Mouse (Mus musculus): ENCODE measurements around the gene Ermp1. TPM values are rescaled to one million over a fixed set of nuclear protein-coding genes. Genes with fewer than 3 reads are reported as not detected.
A peak's percentile ranks its signal among the peaks of the same experiment; 100 is the strongest.

Gene Ermp1
- polyA plus RNA-seq, 1 experiment = not detected

DNA sequence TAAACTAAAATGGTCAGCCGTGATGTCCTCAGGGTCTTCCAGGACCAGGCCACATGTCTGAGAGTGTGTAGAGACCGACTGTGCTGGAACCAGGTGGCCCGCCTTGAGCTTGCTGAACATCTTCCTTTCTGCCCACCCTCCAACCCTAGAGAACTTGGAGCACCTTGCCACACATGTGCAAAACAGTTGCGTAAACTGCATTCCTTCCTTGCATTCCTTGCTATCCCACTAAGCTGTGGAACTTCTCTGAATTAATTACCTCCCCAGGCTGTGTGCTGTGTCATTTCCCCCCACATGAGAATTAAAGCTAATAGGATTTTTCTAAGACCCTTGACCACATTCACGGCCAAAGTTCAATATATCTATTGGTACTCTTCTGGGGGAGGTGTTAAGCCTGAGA lies 8.4 kb upstream of the Ermp1 start:
- WGBS = 89% methylated on average over 5 of the region's 5 CpGs
- TF ChIP-seq POLR2A (IDR thresholded peaks at IDR 0.05; ENCODE audit: insufficient read depth, low read depth, low read length) (no peak), CTCF (IDR thresholded peaks at IDR 0.05; ENCODE audit: insufficient read depth, low read depth, low read length) (no peak)
- Histone ChIP-seq H3K4me3 (ENCODE audit: insufficient read depth, low read depth, low read length) (no peak overlapping the region), H3K27ac (ENCODE audit: insufficient read depth, low read depth, low read length) (no peak overlapping the region), H3K4me1 (ENCODE audit: control insufficient read depth, insufficient read depth, low read length) (no peaks in the 10 kb centered on the region)

DNA sequence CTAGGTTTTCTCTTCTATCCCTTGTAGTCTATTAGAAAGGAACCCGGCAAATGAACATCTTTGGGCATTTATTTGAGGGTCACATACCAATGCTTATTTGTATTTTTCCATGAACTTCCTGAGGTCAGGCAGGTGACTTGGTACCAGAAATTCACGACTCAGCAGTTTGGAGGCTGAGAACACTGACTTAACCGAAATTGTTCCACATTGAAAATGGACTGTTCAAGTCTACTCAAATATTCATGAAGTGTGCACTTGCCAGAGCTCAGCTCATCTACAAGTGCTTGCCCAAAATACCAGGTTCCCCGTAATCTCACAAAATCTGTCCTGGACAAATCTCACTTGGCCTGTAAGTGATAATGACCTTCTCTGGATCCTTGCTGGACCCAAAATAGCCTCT lies 7.8 kb upstream of the Ermp1 start:
- H3K27ac ChIP-seq (ENCODE audit: insufficient read depth, low read depth, low read length) = no peak overlapping the region
- H3K4me1 ChIP-seq (ENCODE audit: control insufficient read depth, insufficient read depth, low read length) = no peaks in the 10 kb centered on the region
- WGBS = 69% methylated on average over 4 of the region's 4 CpGs
- H3K4me3 ChIP-seq (ENCODE audit: insufficient read depth, low read depth, low read length) = no peak overlapping the region
- TF ChIP-seq CTCF (IDR thresholded peaks at IDR 0.05; ENCODE audit: insufficient read depth, low read depth, low read length) = no peak
- no peak for TF ChIP-seq POLR2A (IDR thresholded peaks at IDR 0.05; ENCODE audit: insufficient read depth, low read depth, low read length)

DNA sequence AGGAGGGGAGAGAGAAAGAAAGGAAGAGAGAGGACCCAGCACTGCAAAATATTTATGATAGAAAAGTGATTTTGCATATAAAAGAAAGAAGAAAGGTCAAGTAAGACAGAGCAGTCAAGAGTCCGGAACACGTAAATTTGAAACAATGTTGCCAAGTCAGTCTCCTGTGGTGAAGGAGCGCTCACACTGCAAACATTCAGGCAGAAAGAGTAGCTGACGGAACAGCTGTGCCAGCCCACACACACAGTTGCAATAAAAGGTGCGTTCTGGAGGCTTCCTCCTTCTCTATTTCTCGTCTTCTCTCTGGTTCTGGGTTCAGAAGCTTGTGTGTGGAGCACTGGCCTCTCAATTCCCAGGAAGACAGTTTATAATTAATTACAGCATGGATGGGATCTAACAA lies 6.9 kb upstream of the Ermp1 start:
- H3K4me3 ChIP-seq (ENCODE audit: insufficient read depth, low read depth, low read length) = no peak overlapping the region
- 34% methylated on average over 6 of the region's 6 CpGs for WGBS
- H3K4me1 ChIP-seq (ENCODE audit: control insufficient read depth, insufficient read depth, low read length) = no peaks in the 10 kb centered on the region
- H3K27ac ChIP-seq (ENCODE audit: insufficient read depth, low read depth, low read length) = no peak overlapping the region
- TF ChIP-seq CTCF (IDR thresholded peaks at IDR 0.05; ENCODE audit: insufficient read depth, low read depth, low read length) = no peak
- no peak for TF ChIP-seq POLR2A (IDR thresholded peaks at IDR 0.05; ENCODE audit: insufficient read depth, low read depth, low read length)

DNA sequence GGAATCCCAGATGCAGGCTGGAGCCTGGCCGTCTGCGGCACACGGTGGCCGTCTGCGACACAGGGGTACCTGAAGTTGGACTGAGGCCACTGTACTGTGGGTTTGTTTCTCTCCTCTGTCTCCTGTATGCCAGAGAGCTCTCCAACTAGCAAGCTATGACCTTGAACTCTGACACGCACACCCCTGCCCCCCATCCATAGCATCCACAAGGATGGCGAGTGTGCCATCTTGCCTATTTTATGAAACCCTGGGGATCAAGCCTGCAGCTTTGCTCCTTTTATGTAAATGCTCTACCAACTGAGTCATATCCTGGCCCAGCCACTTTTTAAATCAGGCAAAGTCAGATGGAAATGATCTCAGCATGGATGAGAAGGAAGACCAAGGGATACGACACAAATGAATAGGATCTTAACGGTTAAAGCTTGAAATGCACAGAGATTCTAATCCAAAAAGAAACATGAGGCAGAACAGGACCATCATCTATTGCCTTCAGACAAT lies 5.6 kb upstream of the Ermp1 start:
- WGBS = 89% methylated on average over 9 of the region's 9 CpGs
- TF ChIP-seq POLR2A (IDR thresholded peaks at IDR 0.05; ENCODE audit: insufficient read depth, low read depth, low read length) (no peak), CTCF (IDR thresholded peaks at IDR 0.05; ENCODE audit: insufficient read depth, low read depth, low read length) (no peak)
- no peak overlapping the region for H3K27ac ChIP-seq (ENCODE audit: insufficient read depth, low read depth, low read length)
- H3K4me1 ChIP-seq (ENCODE audit: control insufficient read depth, insufficient read depth, low read length) = no peaks in the 10 kb centered on the region
- H3K4me3 ChIP-seq (ENCODE audit: insufficient read depth, low read depth, low read length) = no peak overlapping the region

DNA sequence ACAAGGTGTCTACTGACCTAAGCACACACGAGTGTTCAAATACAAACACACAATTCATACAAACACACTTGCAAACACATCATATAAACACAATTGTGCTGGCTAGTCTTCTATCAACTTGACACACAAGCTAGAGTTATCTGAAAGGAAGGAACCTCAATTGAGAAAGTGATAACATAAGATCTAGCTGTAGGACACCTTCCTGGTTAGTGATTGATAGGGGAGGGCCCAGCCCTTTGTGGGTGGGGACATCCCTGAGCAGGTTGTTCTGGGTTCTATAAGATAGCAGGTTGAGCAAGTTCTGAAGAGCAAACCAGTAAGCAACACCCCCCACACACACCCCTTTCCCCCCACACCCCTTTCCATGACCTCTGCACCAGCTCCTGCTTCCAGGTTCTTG lies 1.5 kb upstream of the Ermp1 start:
- H3K4me1 ChIP-seq (ENCODE audit: control insufficient read depth, insufficient read depth, low read length) = 0 out of 2 replicates have a peak, but pooled peaks cover 2% of the 10 kb centered on the region
- WGBS = 93% methylated on average over 1 of the region's 1 CpGs
- TF ChIP-seq CTCF (IDR thresholded peaks at IDR 0.05; ENCODE audit: insufficient read depth, low read depth, low read length) (no peak), POLR2A (IDR thresholded peaks at IDR 0.05; ENCODE audit: insufficient read depth, low read depth, low read length) (no peak)

DNA sequence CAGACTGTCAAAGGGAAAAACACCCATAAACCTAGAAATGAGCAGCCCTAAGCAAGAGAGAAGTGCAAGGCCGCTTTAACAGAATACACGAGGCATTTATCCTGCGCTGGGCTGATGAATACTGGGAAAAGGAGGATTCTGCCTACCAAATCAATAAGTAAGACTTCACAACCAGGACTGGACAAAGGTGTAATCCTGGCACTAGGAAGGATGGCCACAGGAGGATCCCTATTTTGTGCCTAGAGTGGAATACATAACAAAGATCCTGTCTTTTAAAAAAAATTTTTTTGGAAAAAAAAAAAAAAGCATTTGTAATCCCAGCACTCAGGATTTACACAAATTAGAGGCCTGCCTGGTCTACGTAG lies 317 bp upstream of the Ermp1 start:
- H3K4me3 ChIP-seq (ENCODE audit: insufficient read depth, low read depth, low read length) = no peak overlapping the region
- H3K27ac ChIP-seq (ENCODE audit: insufficient read depth, low read depth, low read length) = no peak overlapping the region
- TF ChIP-seq POLR2A (IDR thresholded peaks at IDR 0.05; ENCODE audit: insufficient read depth, low read depth, low read length) (no peak), CTCF (IDR thresholded peaks at IDR 0.05; ENCODE audit: insufficient read depth, low read depth, low read length) (no peak)
- 19% methylated on average over 4 of the region's 4 CpGs for WGBS
- 0 out of 2 replicates have a peak, but pooled peaks cover 2% of the 10 kb centered on the region for H3K4me1 ChIP-seq (ENCODE audit: control insufficient read depth, insufficient read depth, low read length)

More for the DNA sequence above, 1.5 kb upstream of the Ermp1 start:
- Histone ChIP-seq H3K4me3 (ENCODE audit: insufficient read depth, low read depth, low read length) (no peak overlapping the region), H3K27ac (ENCODE audit: insufficient read depth, low read depth, low read length) (no peak overlapping the region)

DNA sequence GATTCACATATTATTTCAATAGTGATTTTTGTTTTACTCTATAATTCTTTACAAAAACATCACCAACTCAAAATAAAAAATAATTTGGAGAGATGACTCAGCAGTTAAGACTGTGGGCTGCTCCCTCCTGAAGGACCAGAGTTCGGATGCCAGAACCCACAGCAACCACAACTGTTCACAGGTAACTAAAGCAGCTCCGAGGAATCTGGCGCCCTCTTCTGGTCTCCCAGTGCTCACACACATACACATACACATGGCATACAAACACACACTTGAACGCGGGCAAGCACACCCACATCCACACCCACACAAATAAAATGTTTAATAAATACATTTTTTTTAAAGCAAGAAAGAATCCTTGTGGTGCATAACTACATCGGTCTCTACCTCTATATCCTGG lies 3.5 kb downstream of the Ermp1 start:
- TF ChIP-seq CTCF (IDR thresholded peaks at IDR 0.05; ENCODE audit: insufficient read depth, low read depth, low read length) = no peak
- no peak for TF ChIP-seq POLR2A (IDR thresholded peaks at IDR 0.05; ENCODE audit: insufficient read depth, low read depth, low read length)
- Histone ChIP-seq H3K27ac (ENCODE audit: insufficient read depth, low read depth, low read length) (no peak overlapping the region), H3K4me1 (ENCODE audit: control insufficient read depth, insufficient read depth, low read length) (peaks cover 18% of the 10 kb centered on the region), H3K4me3 (ENCODE audit: insufficient read depth, low read depth, low read length) (no peak overlapping the region)
- over 99% methylated on average over 6 of the region's 6 CpGs for WGBS

DNA sequence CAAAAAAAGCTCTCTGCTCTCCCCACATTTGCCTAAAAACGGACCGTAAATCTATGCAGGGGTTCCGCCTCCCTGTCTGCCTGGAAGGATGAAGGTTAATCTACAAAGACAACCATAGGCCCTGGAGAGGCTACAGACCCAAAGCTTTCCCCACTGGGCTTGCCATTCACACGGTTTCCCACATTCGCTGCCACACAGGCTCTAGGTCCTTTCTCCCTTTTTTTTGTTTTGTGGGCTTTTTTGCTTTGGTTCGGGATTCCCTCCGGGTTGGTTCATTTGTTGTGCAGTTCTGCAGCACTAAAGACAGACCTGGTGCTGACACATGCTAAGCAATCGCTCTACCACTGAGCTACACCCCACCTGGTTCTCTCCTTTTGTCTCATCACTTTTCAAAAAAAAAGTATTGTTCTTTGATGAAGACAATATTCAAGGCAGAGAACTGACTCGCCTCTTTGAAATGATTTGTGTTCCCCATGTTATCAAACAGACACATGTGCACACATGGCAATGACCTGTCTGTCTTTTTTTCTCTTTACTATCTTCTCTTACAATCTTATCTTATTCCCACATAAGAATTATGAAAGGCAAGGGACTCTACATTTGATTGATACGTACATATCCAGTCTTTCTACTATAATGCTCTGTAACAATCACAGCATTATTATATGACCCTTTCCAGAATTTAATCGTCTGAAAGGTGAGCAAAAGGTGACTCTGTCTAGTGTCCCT lies 4.9 kb downstream of the Ermp1 start:
- WGBS = 72% methylated on average over 11 of the region's 11 CpGs
- peaks cover 18% of the 10 kb centered on the region for H3K4me1 ChIP-seq (ENCODE audit: control insufficient read depth, insufficient read depth, low read length)
- no peak for TF ChIP-seq CTCF (IDR thresholded peaks at IDR 0.05; ENCODE audit: insufficient read depth, low read depth, low read length)
- no peak for TF ChIP-seq POLR2A (IDR thresholded peaks at IDR 0.05; ENCODE audit: insufficient read depth, low read depth, low read length)
- H3K4me3 ChIP-seq (ENCODE audit: insufficient read depth, low read depth, low read length) = no peak overlapping the region
- H3K27ac ChIP-seq (ENCODE audit: insufficient read depth, low read depth, low read length) = no peak overlapping the region

DNA sequence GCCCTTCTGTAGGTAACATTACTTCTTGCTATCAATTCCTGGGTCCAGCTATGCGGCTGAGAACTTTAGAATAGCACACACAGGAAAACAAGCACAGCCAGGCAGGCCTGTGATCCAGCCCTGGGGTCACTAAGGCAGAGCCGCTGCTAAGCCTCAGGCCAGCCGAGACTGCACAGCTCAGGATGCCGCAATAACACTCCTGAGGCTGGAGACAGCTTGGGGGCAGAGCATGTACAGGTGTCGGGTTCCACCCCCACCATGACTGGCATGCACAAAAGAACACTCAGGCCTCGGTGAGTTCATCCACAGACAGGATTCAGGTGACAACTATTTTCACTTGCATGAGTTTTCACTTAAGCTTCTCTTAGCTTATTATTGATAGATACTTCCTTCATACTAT lies 6.0 kb downstream of the Ermp1 start:
- 68% methylated on average over 6 of the region's 6 CpGs for WGBS
- peaks cover 18% of the 10 kb centered on the region for H3K4me1 ChIP-seq (ENCODE audit: control insufficient read depth, insufficient read depth, low read length)
- H3K4me3 ChIP-seq (ENCODE audit: insufficient read depth, low read depth, low read length) = no peak overlapping the region
- TF ChIP-seq POLR2A (IDR thresholded peaks at IDR 0.05; ENCODE audit: insufficient read depth, low read depth, low read length) = no peak
- no peak for TF ChIP-seq CTCF (IDR thresholded peaks at IDR 0.05; ENCODE audit: insufficient read depth, low read depth, low read length)
- H3K27ac ChIP-seq (ENCODE audit: insufficient read depth, low read depth, low read length) = peak overlapping the region; percentile 67; the same call in 1 of the 2 replicates

Measured in olfactory bulb, adult 2 months (tissue).